Mouse (Mus musculus): ENCODE data around the gene Wnk2.

Gene Wnk2

DNA sequence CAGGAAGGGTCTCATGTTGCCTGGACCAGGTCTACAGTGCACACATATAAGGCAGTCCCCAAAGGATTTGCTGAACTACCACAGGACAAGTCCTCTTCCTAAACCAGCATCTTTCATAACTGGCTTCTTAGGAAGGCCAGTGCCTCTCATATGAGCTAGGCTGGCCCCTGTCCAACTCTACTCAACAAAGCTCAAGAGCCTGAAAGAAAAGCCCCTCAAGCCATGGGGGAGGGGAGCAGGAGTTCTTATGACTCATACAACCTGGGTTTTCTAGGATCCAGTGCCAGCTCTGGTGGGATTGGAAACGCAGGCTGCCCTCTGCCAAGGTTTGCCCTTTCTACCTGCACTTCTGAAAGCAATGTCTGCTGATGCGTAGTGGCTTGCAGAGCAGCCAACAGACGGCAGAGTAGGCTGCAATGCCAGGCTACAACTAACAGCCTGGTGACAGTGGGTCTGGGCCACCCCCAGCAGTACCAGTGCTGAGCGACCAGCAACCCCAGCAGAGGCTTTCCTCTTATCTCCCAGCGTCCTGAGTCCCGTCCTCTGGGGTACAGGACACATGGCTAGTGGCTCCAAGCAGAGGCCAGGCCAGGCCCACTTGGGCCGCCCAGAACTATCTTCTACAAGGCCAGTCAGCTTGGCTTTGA, 110.8 kb downstream of the Wnk2 start:
- DNase-seq (ENCODE audit: low spot score): no peak

DNA sequence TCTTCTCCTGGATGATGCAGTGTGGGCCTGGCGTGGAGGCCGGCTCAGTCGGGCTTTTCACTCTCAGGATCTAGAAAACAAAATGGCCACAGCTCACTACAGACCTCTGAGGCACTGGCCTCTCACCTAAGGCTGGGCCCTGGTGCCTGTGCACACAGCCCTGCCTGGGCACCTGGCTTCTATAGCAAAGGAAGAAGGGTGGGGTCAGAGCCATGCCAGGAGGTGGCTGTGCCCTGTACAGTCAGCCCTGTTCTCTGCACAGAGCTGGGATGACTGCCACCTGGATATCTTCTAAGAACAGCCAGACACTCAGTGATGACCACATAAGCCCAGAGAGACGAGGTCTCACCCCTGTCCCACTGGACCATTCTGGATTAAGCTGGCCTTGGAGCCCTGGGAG, 111.4 kb downstream of the Wnk2 start:
- DNase-seq (ENCODE audit: low spot score): no peak

- DNase-seq (ENCODE audit: low spot score): peak; percentile 27
Measured at GRCm38 (mm10) chr13:49031029-49031428, 116.8 kb downstream of the Wnk2 start.

- no peak for DNase-seq (ENCODE audit: low spot score)
Measured at GRCm38 (mm10) chr13:49028757-49029539, 118.9 kb downstream of the Wnk2 start.

DNA sequence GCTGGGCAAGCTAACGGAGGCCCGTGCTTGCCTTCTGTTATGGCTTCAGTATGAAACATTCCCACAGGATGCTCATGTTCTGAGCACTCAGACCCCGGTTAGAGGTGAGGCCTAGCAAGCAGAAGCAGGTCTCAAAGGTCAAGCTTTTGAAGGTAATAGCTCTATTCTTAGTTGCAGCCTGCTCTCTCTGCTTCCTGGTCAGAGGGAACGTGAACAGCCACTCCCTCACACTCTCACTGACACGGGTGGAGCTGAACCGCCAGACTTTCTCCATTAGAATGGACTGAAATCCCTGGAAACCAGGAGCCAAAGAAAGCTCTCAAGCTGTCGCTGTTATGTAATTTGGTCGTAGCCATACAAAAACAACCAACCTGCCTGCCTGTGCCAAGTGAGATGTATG, 120.8 kb downstream of the Wnk2 start:
- DNase-seq (ENCODE audit: low spot score): no peak

- DNase-seq (ENCODE audit: low spot score): no peak
Measured at GRCm38 (mm10) chr13:49025521-49025920, 122.3 kb downstream of the Wnk2 start.

GRCm38 (mm10) chr13:49024763-49025162, 123.1 kb downstream of the Wnk2 start:
- no peak for DNase-seq (ENCODE audit: low spot score)

DNA sequence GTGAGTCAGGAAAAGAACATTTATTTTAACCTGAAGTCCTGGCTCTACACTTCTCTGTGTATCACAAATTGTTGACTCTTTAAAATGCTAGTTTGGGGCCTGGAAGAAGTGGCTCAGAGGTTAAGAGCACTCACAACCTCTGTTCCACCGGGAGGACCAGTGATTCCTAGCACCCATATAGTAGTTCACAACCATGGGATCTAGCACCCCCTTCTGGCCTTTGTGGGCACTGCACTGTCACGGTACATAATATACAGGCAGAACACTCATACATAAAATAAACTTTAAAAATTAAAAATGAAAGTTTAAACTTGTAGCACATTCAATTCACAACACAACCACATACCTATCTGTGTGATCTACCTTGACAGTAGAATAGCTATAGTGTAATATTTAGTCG, 126.1 kb downstream of the Wnk2 start:
- DNase-seq (ENCODE audit: low spot score): no peak

DNA sequence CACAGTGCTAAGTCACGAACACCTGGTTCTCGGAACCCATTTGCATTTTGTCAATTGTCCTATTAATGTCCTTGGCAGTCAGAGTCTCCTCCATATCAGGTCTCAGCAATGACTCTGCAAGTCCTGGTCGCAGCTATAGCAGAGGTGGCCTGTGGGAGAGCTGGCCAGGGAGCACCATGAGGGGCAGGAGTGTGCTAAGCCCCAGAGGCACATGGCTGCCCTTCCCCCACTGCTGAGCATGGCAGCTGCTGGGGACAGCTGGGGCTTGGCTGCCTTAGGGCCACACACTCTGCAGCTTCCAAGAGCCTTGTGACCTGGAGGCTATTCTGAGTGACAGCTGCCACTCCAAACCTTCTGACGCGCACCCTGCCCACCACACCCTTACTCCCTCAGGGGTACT, 127.7 kb downstream of the Wnk2 start:
- DNase-seq (ENCODE audit: low spot score): no peak

DNA sequence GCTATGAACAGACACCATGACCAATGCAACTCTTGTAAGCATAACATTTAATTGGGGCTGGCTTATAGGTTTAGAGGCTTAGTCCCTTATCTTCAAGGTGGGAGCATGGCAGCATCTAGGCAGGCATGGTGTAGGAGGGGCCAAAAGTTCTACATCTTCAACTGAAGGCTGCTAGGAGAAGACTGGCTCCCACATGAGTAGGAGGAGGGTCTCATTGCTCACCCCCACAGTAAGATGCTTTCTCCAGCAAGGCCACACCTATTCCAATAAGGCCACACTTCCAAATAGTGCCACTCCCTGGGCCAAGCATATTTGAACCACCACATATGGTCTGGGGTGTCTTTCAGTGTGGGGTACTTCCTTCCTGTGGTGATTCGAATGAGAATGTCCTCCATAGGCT, 130.4 kb downstream of the Wnk2 start:
- no peak for DNase-seq (ENCODE audit: low spot score)

GRCm38 (mm10) chr13:49016311-49016761, 131.5 kb downstream of the Wnk2 start:
- no peak for DNase-seq (ENCODE audit: low spot score)

DNA sequence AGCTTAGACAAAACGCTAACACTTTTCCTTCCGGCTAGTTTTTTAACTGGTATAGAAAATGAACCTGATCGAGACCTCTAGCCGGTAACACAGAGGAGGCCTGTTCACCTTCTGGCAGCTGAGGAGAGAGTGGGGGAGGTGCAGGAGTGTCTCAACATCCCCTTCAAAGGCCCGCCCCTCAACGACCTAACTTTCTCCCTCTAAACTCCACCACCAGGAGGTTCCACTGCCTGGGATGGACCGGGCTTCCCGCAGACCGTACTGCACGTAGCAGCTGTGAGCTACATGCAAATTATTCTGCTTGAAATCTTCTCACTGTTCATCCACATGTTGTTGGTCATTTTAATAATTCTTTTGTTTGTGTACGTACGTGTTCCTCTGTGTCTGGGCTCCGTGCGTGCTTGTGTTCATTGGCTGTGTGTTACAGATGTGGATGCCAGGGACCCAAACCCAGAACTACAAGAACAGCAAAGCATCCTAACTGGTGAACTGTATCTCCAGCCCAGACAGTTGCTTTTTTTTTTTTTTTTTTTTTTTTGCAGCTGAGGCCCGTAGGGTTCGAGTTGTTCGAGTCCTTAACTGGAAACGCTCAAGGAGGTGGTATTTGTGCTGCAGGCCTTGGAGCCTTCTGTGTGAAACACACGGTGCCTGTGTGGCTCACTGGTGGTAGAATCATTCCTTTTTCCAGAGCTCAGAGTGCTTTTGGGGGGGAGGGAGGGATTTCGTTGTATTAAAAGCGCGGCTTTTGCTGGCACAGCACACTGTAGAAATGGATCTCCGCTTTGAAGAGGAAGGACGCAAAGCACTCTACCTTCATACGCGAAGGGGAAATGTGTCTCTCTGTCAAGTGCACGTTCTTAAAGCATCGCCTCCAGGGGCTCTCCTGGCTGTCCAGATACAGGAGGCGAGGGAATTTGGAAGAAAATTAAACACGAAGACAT, 132.2 kb downstream of the Wnk2 start:
- peak; percentile 31 for DNase-seq (ENCODE audit: low spot score)

DNA sequence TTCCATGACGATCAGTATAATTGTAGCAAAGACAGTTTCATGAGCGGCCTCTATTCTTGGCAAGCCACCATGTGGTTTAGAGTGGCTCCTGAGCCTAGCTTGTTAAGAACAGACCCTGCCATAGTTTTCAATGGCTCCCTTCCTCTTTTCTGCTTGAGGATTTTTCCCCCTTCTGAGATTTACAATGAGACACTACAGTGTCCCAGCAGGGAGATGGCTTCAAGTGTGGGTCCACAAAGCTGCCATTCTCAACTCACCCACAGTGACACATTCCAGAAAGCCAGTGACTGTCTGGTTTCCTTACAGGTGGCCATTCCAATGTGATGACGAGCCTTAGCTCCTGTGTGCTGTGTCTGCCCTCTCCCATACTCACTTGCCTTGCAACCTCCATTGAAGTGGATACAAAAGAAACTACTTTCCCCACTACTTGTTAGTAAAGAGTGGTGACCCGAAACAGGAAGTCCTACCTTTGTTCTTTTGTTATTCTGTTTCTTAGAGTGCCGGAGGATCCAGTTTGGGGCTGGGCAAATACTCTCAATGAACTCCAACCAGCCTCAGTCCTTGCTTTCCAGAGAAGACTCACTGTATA, 134.5 kb downstream of the Wnk2 start:
- no peak for DNase-seq (ENCODE audit: low spot score)

GRCm38 (mm10) chr13:49001691-49002090, 146.1 kb downstream of the Wnk2 start:
- DNase-seq (ENCODE audit: low spot score): no peak

DNA sequence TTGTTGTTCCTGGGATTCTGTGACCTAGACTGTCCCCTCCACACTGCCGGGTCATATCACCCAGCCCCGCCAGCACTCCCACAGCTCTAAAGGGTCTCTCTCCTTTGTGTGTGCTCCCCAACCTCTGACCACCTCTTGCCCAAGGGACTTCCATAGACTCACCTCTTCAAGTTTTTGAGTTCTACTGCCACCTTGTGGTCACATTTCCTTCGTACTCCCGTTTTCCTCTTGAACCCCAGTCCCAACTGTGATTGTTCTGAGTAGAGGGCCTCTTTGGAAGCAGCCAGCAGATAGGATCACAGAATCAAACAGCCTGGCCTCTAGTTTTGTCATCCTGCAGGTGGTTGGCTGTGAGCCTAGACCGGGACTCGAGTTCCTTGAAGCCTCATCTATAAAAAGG, 149.2 kb downstream of the Wnk2 start:
- peak; percentile 64 for DNase-seq (ENCODE audit: low spot score)

- DNase-seq (ENCODE audit: low spot score): no peak
Measured at GRCm38 (mm10) chr13:48996731-48997130, 151.1 kb downstream of the Wnk2 start.

- no peak for DNase-seq (ENCODE audit: low spot score)
Measured at GRCm38 (mm10) chr13:48994903-48995302, 152.9 kb downstream of the Wnk2 start.

DNA sequence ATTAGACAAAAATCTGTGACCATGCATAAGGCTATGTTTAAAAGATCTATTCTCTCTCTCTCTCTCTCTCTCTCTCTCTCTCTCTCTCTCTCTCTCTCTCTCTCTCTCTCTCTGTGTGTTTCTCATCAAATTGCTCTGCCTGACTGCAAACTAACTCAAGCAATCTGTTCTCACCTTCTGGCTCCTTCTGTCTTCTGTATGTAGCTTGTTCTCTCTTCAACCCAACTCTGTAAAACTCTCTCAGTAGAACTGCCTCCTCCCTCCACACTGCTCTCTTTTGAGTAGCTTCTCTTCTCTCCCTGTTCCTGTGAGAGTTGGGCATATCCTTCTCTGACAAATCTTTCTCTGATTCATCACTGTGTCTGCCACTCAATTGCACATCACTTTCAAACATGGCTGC, 154.9 kb downstream of the Wnk2 start:
- no peak for DNase-seq (ENCODE audit: low spot score)

DNA sequence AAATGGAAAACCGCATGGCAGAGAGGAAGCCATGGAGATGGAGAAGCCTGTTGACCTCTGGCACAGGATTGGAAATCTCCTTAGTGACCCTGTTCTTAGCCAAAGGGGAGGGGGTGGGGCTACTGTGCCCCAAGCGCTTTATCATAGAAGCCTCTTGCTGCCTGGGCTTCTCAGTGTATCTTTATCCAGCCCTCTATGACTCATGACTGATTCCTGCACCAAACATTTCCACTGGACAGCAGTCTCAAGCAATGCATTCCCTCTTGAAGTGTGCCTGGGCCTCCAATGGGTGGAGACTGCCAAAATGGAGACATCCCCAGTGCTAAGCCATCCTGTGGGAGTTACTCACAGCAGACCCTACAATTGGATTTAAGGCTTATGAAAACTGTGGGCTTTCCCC, 157.7 kb downstream of the Wnk2 start:
- no peak for DNase-seq (ENCODE audit: low spot score)

Data from yolk sac, embryonic 10.5 days (tissue).